ENCODE assay signal across 8 mouse cellular contexts in genomic region chr11:72457995-72458496, GRCm38 (mm10). TPM values are rescaled to one million over a fixed set of nuclear protein-coding genes. Genes with fewer than 3 reads are reported as not detected.
A peak's percentile ranks its signal among the peaks of the same experiment; 100 is the strongest.
DNase-seq lines count a peak whose midpoint lies in the region; ATAC-seq and TF ChIP-seq lines count a peak whose summit lies in the region.
"Had no signal": no experiment of that assay in that cellular context is flagged by ENCODE, and none has a peak within 500 bp of the region (broad histone marks: within the 10 kb centered on the region; RNA-seq: fewer than 3 reads in every experiment).

No protein-coding gene starts in this region.

- no peak for TF ChIP-seq POLR2A in cortical plate, adult 2 months (IDR thresholded peaks at IDR 0.05; ENCODE audit: extremely low read depth, insufficient read depth, low read length)
- no peak for TF ChIP-seq POLR2A in heart, adult 2 months (IDR thresholded peaks at IDR 0.05; ENCODE audit: insufficient read depth, low read depth, low read length)

- no peak overlapping the region for H3K4me2 ChIP-seq in kidney, embryonic 14.5 days (replicated peaks; ENCODE audit: low read depth, low read length)

- H3K27me3 ChIP-seq in heart, adult 2 months (ENCODE audit: control insufficient read depth, insufficient read depth, low read length), result no peaks in the 10 kb centered on the region
- H3K27me3 ChIP-seq in kidney, embryonic 14.5 days (ENCODE audit: control insufficient read depth, insufficient read depth, low read length), result no peaks in the 10 kb centered on the region

- peak; percentile 63; the same call in 1 of the 2 replicates for ATAC-seq in kidney, embryonic 14.5 days (ENCODE audit: low FRiP score, low TSS enrichment)

- WGBS in heart, adult 2 months, result 29% methylated on average over 12 of the region's 12 CpGs
- 64% methylated on average over 12 of the region's 12 CpGs for WGBS in kidney, embryonic 14.5 days

- peaks cover 17% of the 10 kb centered on the region for H3K36me3 ChIP-seq in heart, adult 2 months (ENCODE audit: control insufficient read depth, insufficient read depth, low read length)
- H3K36me3 ChIP-seq in kidney, embryonic 14.5 days (ENCODE audit: control insufficient read depth, insufficient read depth, low read length), result no peaks in the 10 kb centered on the region

- H3K79me2 ChIP-seq in heart, adult 2 months (replicated peaks; ENCODE audit: control insufficient read depth, insufficient read depth, low read length), result no peaks in the 10 kb centered on the region

- intact Hi-C loops in heart, adult 2 months (cut with DNase I), result loop anchor here (2.0 kb wide), 1 partner anchor 31 kb away; the partner anchor contains the start of gene Spns2

- DNase-seq in heart, adult 2 months, result peak; percentile 68 to 70
- peak; percentile 79 for DNase-seq in lung, postnatal 10 days
- no peak for DNase-seq in spleen, adult 18-20 months
- no peak for DNase-seq in thymus, postnatal 36 days
- no peak for DNase-seq in right cerebral cortex, postnatal 4 days

- no peak for TF ChIP-seq CTCF in cortical plate, adult 2 months (IDR thresholded peaks at IDR 0.05; ENCODE audit: extremely low read depth, insufficient read depth, low read length)
- no peak for TF ChIP-seq CTCF in heart, adult 2 months (IDR thresholded peaks at IDR 0.05)

- peak overlapping the region; percentile 22; the same call in 1 of the 2 replicates for H3K9ac ChIP-seq in heart, adult 2 months (ENCODE audit: low read depth, low read length)
- H3K9ac ChIP-seq in kidney, embryonic 14.5 days (ENCODE audit: low read depth, low read length), result no peak overlapping the region

- H3K4me1 ChIP-seq in cortical plate, adult 2 months (ENCODE audit: control insufficient read depth, insufficient read depth, low read length), result no peaks in the 10 kb centered on the region
- H3K4me1 ChIP-seq in heart, adult 2 months (ENCODE audit: control insufficient read depth, insufficient read depth, low read length), result peaks cover 34% of the 10 kb centered on the region
- no peaks in the 10 kb centered on the region for H3K4me1 ChIP-seq in kidney, embryonic 14.5 days (ENCODE audit: control insufficient read depth, insufficient read depth, low read length)

- peak overlapping the region; percentile 57 for H3K27ac ChIP-seq in cortical plate, adult 2 months (ENCODE audit: insufficient read depth, low read length)
- H3K27ac ChIP-seq in heart, adult 2 months, result peak overlapping the region; percentile 90
- peak overlapping the region; percentile 48; the same call in 1 of the 2 replicates for H3K27ac ChIP-seq in kidney, embryonic 14.5 days (ENCODE audit: low read depth, low read length)

- H3K4me3 ChIP-seq in cortical plate, adult 2 months (ENCODE audit: insufficient read depth, low read length), result no peak overlapping the region
- peak overlapping the region; percentile 18; the same call in 1 of the 2 replicates for H3K4me3 ChIP-seq in heart, adult 2 months
- H3K4me3 ChIP-seq in kidney, embryonic 14.5 days (ENCODE audit: low read length), result no peak overlapping the region

- peak; percentile 71; the same call in 1 of the 2 replicates for TF ChIP-seq EP300 in heart, adult 2 months (IDR thresholded peaks at IDR 0.05; ENCODE audit: insufficient read depth, low read depth, low read length)

- no peaks in the 10 kb centered on the region for H3K9me3 ChIP-seq in kidney, embryonic 14.5 days (ENCODE audit: control insufficient read depth, low read length)

RNA-seq across cellular contexts. Expression of gene Mybbp1a, which starts 16.9 kb away (rescaled TPM):
- 48.1 and 56.2 TPM in 2 replicates for polyA plus RNA-seq in cortical plate, adult 2 months (2012; rRNA removed)
- total RNA-seq in heart, adult 2 months (2021), result 10 to 100 TPM; 42.7 to 46.1 TPM
- polyA plus RNA-seq in heart, adult 2 months (2012; rRNA removed), result 21.8 and 30.6 TPM in 2 replicates
- 129 and 173 TPM in 2 replicates for polyA plus RNA-seq in kidney, embryonic 14.5 days (2014; fragmentation: Nextera tagmentation; extraction: Ambion mirVana)

RNA-seq across cellular contexts. Expression of gene Ggt6, which starts 22.7 kb away (rescaled TPM):
- 0.25 and 0.27 TPM in 2 replicates for polyA plus RNA-seq in cortical plate, adult 2 months (2012; rRNA removed)
- not detected for total RNA-seq in heart, adult 2 months (2021)
- polyA plus RNA-seq in heart, adult 2 months (2012; rRNA removed), result 0.20 TPM in 1 of 2 replicates, not detected in the other
- polyA plus RNA-seq in kidney, embryonic 14.5 days (2014; fragmentation: Nextera tagmentation; extraction: Ambion mirVana), result 0.31 and 0.76 TPM in 2 replicates
- polyA plus RNA-seq: limb, embryonic 11.5 days had no signal

RNA-seq across cellular contexts. Expression of gene Spns2, which starts 31.7 kb away (rescaled TPM):
- 45.2 and 52.9 TPM in 2 replicates for polyA plus RNA-seq in cortical plate, adult 2 months (2012; rRNA removed)
- total RNA-seq in heart, adult 2 months (2021), result 1 to 10 TPM; 6.1 to 7.9 TPM
- polyA plus RNA-seq in heart, adult 2 months (2012; rRNA removed), result 13.8 and 18.1 TPM in 2 replicates
- polyA plus RNA-seq in kidney, embryonic 14.5 days (2014; fragmentation: Nextera tagmentation; extraction: Ambion mirVana), result 2.0 and 2.4 TPM in 2 replicates

RNA-seq across cellular contexts. Expression of gene Smtnl2, which starts 46.5 kb away (rescaled TPM):
- 0.78 and 1.6 TPM in 2 replicates for polyA plus RNA-seq in cortical plate, adult 2 months (2012; rRNA removed)
- total RNA-seq in heart, adult 2 months (2021), result 10 to 100 TPM; 13.1 to 14.3 TPM
- polyA plus RNA-seq in heart, adult 2 months (2012; rRNA removed), result 12.7 and 18.9 TPM in 2 replicates
- 30.0 and 56.1 TPM in 2 replicates for polyA plus RNA-seq in kidney, embryonic 14.5 days (2014; fragmentation: Nextera tagmentation; extraction: Ambion mirVana)

Comparison
In these comparisons a context has a peak if more than half of its experiments do, and no peak if none do; other contexts are left out.
1. DNase-seq: peak in heart, adult 2 months (2 of 2) and lung, postnatal 10 days (single experiment); none in spleen, adult 18-20 months (0 of 2), thymus, postnatal 36 days (0 of 2) and right cerebral cortex, postnatal 4 days (single experiment).
2. Peak in every context shown above with its lines, with median percentiles within 50 percentile points of each other: H3K27ac ChIP-seq.